Mouse (Mus musculus): ENCODE results near the gene Alg14.

Alg14 gene

DNA sequence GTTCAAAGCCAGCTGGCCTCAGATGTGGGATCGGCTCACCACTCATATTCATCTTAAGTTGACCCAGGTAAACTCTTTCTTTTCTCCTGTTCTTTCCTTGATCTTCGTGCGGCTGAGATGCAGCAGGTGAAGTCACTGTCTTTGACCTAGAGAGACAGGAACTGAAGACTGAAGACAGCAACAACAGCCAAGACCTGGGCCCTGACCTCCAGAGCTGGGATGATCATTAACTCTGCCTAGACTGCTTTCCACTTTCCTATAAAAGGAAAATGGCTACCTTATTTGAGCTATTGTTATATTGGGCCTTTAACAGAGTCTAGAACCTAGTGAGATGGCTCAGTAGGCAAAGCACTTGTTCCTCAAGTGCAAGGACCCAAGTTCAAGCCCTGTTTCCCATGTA is 116.8 kb downstream of the Alg14 start:
- no peak for DNase-seq (ENCODE audit: low spot score)

DNA sequence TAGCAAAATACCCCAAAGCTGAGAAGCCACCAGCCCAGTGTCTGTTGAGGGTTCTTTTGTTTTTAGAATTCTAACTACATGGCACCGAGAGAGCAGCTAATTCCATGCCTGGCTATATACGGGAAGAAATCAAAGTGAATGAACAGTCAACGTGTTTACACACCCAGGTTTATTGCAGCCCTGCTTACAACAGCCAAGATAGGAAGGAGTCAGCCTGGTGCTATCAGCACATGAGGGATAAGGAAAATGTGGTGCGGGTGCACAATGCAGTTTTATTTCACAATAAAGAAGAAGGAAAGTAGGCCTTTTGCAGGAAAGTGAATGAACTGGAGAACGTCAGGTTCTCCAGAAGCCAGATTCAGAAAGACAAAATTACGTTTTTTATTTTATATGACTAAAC is 119.9 kb downstream of the Alg14 start:
- no peak for DNase-seq (ENCODE audit: low spot score)

Data from urinary bladder, postnatal 25 days (tissue).